Mouse (Mus musculus) naive thymus-derived CD4-positive, alpha-beta T cell, adult 5 months (primary cell): ENCODE measurements around the gene Hormad1. TPM values are rescaled to one million over a fixed set of nuclear protein-coding genes. Genes with fewer than 3 reads are reported as not detected.

Experiments
- polyA plus RNA-seq: library from polyadenylated mRNA; unstranded; fragments of 100-300 nt; shearing (Covaris generic); gene quantifications from one replicate; pipeline ENCODE4 v1.2.1, GENCODE M21; 2017

Gene Hormad1
- not detected for polyA plus RNA-seq

DNA sequence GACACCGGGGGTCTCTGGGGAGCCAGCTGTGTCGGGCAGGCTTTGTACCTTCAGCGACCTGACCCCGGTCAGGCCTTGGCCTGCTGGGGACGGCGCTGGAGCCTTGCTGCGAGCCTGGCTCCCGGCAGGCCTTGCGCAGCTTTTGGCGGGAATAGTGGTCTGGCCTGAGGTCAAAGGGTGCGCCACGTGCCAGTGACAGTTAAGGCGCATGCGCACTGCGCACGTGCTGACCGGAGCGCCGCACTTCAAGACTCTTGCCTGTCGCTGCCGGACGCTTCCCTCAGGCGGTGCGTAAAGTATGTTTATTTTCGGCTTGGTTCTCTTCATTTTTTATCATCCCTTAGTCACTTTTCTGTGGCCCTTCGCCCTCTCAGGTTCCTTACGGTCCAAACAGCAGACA lies at the start of gene Hormad1:
Hormad1 (plus strand) TSS at position 241 of the 400 bp plus-strand sequence.

DNA sequence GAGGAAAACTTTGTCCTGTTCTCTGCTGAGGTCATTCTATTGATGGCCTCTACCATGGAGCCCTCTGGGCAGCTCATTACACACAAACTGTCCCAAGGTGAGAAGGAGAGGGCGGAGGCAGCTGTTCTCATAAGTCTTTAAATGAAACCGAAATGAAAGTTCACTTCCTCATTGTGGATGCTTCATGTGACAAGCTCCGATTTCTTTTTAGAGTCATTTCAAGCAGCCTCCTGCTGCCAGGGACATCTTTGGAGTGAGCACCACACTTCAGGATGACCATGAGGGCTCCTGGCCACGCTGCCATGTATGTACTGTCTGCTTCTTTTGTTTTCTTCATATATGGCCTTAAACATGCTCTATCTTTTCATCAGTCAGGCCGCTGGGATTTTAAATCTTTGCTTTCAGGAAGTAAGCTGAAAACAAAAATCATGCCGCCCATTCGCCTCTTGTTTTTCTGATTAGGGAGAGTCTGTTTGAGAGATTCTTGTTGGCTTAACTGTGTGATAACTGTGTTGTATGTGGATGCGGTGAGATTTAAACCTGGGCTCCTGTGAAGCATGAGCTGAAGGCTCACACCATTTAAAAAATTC lies 32.8 kb upstream of the Hormad1 start, which contains the start of gene Ctss:
Ctss (plus strand) TSS at position 165 of the 590 bp plus-strand sequence.

DNA sequence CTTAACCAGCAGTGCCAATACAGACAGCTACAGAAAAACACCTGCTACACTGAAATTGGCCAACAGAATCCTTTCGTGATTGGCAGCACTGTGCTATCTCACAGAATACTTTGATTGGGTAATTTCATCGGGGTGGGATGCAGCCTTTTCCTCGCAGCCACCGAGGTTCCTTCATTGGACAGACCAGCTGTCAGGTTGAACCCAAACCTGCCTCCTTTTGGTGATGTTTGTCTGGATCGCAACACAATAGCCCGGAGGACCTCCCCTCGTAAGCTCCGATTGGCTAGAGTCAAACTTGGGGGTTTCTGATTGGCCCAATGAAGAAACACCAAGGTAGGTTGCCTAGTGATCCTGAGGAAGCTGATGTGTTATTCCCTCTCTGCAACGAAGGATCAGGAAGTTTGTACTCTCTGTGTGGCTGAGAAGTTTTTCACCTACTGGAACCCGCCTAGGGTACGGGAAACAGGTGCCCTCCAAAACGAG lies 29.2 kb downstream of the Hormad1 start, which contains the start of gene Golph3l:
Golph3l (plus strand) TSS at position 331 of the 483 bp plus-strand sequence.

DNA sequence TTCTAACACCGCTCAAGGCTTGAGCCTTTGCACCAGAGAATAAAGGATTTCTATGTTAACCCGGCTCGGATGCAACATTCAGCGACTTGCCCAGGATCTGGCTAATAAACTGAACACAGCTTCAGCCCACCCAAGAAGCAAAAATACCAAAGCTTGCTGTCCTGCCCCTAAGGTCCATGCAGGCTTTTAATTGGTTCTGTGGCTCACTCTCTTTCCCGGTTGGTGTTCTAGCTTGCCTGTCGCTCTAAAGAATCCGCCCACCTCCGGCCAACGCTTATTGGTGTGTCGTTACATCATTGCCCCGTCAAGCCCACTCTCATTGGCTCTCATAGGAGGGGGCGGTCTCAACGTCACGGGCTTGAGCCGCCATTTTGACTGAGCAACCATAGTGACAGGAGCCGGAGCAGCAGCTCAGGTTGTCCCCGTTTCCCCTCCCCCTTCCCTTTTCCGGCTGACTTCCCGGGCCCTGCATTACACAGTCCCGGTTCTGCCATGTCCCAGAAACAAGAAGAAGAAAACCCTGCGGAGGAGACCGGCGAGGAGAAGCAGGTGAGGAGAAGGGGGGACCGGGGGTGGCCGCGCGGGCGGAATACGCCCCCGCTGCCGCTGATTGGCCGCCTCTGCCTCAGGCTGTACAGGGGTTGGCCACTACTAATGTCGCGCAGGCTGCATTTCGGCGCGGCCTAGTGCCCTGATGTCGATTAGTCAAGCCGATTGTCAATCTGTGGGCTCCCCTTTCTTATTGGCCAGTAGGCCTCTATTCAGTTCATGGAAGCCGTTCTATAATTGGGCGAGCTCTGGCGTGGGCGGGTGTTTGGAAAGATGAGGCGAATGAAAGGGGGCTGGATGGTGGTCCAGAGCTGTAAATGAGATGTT lies 65.4 kb downstream of the Hormad1 start, which contains the start of gene Ensa:
Ensa (plus strand) TSS at position 366 of the 876 bp plus-strand sequence.

Other genes starting within 250 kb of the Hormad1 start
- gene Cers2, start 244.9 kb upstream of the Hormad1 start, polyA plus RNA-seq: 241 TPM
- 28.4 TPM for gene Setdb1, start 202.5 kb upstream of the Hormad1 start, polyA plus RNA-seq
- not detected for gene 4930558C23Rik, start 156.8 kb upstream of the Hormad1 start, polyA plus RNA-seq
- gene Arnt, start 125.3 kb upstream of the Hormad1 start, polyA plus RNA-seq: 83.6 TPM
- not detected for gene Ctsk, start 60.4 kb upstream of the Hormad1 start, polyA plus RNA-seq
- gene Ctss, start 32.9 kb upstream of the Hormad1 start, polyA plus RNA-seq: 143 TPM
- gene Golph3l, start 29.3 kb downstream of the Hormad1 start, polyA plus RNA-seq: 15.8 TPM
- gene Ensa, start 65.3 kb downstream of the Hormad1 start, polyA plus RNA-seq: 122 TPM
- gene Mcl1, start 99.1 kb downstream of the Hormad1 start, polyA plus RNA-seq: 715 TPM
- 8.3 TPM for gene Adamtsl4, start 128.2 kb downstream of the Hormad1 start, polyA plus RNA-seq
- gene Ecm1, start 179.9 kb downstream of the Hormad1 start, polyA plus RNA-seq: 95.4 TPM
- 60.4 TPM for gene Tars2, start 200.5 kb downstream of the Hormad1 start, polyA plus RNA-seq